Mouse (Mus musculus) midbrain, embryonic 11.5 days (tissue): ENCODE results near the gene Rprd1b. TPM values are rescaled to one million over a fixed set of nuclear protein-coding genes. Genes with fewer than 3 reads are reported as not detected.

Source experiments
- ATAC-seq: fragments of 200-750 bp; cut with Nextera tagmentation; 2 replicates; pipeline ENCODE4 v1.8.0; 2017; ENCODE audit warnings: moderate TSS enrichment, moderate library complexity; ENCODE audit not compliant: low FRiP score
- DNase-seq: peaks from one replicate; pipeline ENCODE4 v3.0.0; 2015; ENCODE audit warnings: low spot score; ENCODE audit errors: missing footprints
- H3K27ac ChIP-seq: fragments of 300-500 bp; sonication (generic); 2 replicates; pipeline ENCODE4 v1.5.1; 2014; ENCODE audit warnings: low read depth, low read length
- H3K27me3 ChIP-seq: fragments of 300-500 bp; sonication (generic); 2 replicates; pipeline ENCODE4 v1.6.1; 2014; ENCODE audit warnings: mild to moderate bottlenecking, low read length, moderate library complexity, mixed read lengths; ENCODE audit not compliant: control insufficient read depth, insufficient read depth
- H3K36me3 ChIP-seq: fragments of 300-500 bp; sonication (generic); 2 replicates; pipeline ENCODE4 v1.6.1; 2014; ENCODE audit warnings: mild to moderate bottlenecking, low read length, moderate library complexity, mixed read lengths; ENCODE audit not compliant: control insufficient read depth, insufficient read depth
- H3K4me1 ChIP-seq: fragments of 300-500 bp; sonication (generic); 2 replicates; pipeline ENCODE4 v1.6.1; 2014; ENCODE audit warnings: low read length; ENCODE audit not compliant: control insufficient read depth, insufficient read depth
- H3K4me2 ChIP-seq: fragments of 300-500 bp; sonication (generic); 2 replicates; pipeline ENCODE4 v1.6.1; 2014; ENCODE audit warnings: mild to moderate bottlenecking, moderate library complexity
- H3K4me3 ChIP-seq: fragments of 300-500 bp; sonication (generic); 2 replicates; pipeline ENCODE4 v1.5.1; 2014; ENCODE audit warnings: low read depth, low read length
- H3K9ac ChIP-seq: fragments of 300-500 bp; sonication (generic); 2 replicates; pipeline ENCODE4 v1.6.1; 2014; ENCODE audit warnings: low read length
- H3K9me3 ChIP-seq: fragments of 300-500 bp; sonication (generic); 2 replicates; pipeline ENCODE4 v1.6.1; 2016; ENCODE audit warnings: low read length; ENCODE audit not compliant: control insufficient read depth
- WGBS: fragments of 180-500 bp; shearing (Covaris S2); extraction: QIAGEN DNeasy Blood & Tissue Kit; methylation state at CpG from one replicate; pipeline ENCODE4 v1.1.7; 2014; 5-methylcytosine and 5-hydroxymethylcytosine counted together
- polyA plus RNA-seq: library from polyadenylated mRNA; unstranded; fragments of >200 nt; fragmentation: Nextera tagmentation; extraction: Ambion mirVana; gene quantifications from 2 replicates; pipeline ENCODE4 v1.2.1, GENCODE M21; 2014

The Rprd1b gene
- polyA plus RNA-seq, 1 experiment from 2014 or later = 64.9 TPM

DNA sequence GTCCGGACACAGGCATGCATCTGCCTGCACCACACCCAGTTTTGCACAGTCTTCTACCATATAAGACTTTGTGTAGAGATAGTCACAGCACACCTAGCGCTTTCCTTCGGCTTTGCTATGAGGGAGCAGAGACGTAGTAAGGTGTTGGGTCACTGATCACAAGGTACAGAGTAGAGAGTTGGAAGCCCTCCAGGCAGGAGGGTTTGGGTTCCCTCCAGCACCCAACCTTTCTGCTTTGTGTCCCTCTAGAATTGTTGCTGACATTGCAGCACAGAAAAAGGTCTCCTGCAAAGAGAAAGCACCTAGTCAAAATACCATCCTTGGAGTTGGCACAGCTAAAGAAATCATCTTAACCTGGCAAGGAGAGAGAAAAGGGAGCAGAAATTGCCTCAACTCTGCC, 35.8 kb upstream of the Rprd1b start:
- Histone ChIP-seq H3K9ac (no peak overlapping the region), H3K4me2 (no peak overlapping the region), H3K27me3 (no peaks in the 10 kb centered on the region), H3K9me3 (no peaks in the 10 kb centered on the region), H3K4me3 (no peak overlapping the region), H3K36me3 (0 out of 2 replicates have a peak, but pooled peaks cover 2% of the 10 kb centered on the region), H3K27ac (no peak overlapping the region), H3K4me1 (no peaks in the 10 kb centered on the region)
- ATAC-seq (no peak), DNase-seq (no peak)
- 94% methylated on average over 4 of the region's 4 CpGs for WGBS

DNA sequence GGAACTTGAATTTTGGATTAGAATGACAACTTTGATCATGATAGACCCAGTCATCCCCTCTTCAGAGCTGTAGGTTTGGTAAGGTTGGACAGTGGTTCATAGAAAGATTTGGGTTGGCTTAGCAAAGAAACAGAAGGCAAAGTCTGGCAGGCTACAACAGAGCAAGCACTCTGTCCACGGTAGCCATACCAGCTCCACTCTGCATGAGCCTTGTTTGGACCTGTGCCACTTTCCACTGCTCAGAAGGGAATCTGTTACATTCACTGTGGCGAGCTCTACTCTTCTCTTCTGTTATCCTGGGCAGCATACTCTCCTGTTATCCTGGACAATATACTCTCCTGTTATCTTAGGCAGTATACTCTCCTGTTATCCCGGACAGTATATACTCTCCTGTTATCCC, 29.5 kb upstream of the Rprd1b start:
- Histone ChIP-seq H3K4me2 (no peak overlapping the region), H3K4me1 (no peaks in the 10 kb centered on the region), H3K9me3 (no peaks in the 10 kb centered on the region), H3K4me3 (no peak overlapping the region), H3K27ac (no peak overlapping the region), H3K9ac (no peak overlapping the region), H3K27me3 (no peaks in the 10 kb centered on the region), H3K36me3 (no peaks in the 10 kb centered on the region)
- WGBS = 87% methylated on average over 3 of the region's 3 CpGs
- DNase-seq (no peak), ATAC-seq (no peak)

DNA sequence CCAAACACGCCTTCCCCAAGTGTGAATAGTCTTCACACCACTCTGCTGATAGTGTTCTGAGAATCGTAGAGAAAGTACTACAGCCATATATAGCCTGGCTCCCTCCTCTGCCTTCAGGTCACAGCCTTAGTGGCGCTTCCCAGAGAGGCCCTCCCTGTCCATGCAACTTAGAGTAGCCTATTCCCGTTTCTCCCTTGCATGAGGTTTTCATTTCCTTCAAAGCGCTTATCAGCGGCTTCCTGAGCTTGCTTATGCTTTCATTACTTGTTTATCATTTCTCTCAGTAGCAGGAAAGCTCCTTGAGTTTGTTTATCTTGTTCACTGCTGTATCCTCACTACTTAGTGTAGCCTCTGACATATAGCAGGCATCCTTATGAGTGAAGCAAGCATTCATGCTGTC, 23.7 kb upstream of the Rprd1b start:
- no peaks in the 10 kb centered on the region for H3K27me3 ChIP-seq
- H3K4me1 ChIP-seq = no peaks in the 10 kb centered on the region
- H3K36me3 ChIP-seq = peaks cover 7% of the 10 kb centered on the region; the same call in 1 of the 2 replicates
- no peak overlapping the region for H3K27ac ChIP-seq
- H3K9me3 ChIP-seq = no peaks in the 10 kb centered on the region
- no peak overlapping the region for H3K4me3 ChIP-seq
- 92% methylated on average over 6 of the region's 6 CpGs for WGBS
- no peak overlapping the region for H3K4me2 ChIP-seq
- H3K9ac ChIP-seq = no peak overlapping the region
- DNase-seq = no peak
- no peak for ATAC-seq

DNA sequence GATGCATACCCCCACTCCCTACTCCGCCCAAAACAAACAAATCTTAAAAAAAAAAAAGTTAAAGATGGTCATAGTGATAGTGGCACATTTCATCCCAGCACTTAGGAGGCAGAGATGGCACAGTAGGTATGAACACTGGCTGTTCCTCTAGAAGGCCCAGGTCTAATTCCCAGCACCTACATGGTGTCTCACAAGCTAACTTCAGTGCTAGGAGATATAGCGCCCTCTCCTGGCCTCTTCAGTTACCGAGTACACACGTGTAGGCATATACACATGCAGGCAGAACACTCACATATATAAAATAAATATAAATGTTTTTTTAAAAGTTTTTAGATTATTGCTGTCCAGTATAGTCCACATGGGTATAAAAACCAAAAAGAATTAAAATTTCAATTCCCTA, 22.7 kb upstream of the Rprd1b start:
- Histone ChIP-seq H3K4me3 (no peak overlapping the region), H3K4me1 (no peaks in the 10 kb centered on the region), H3K9ac (no peak overlapping the region), H3K4me2 (no peak overlapping the region), H3K9me3 (no peaks in the 10 kb centered on the region), H3K27ac (no peak overlapping the region), H3K36me3 (peaks cover 7% of the 10 kb centered on the region; the same call in 1 of the 2 replicates), H3K27me3 (no peaks in the 10 kb centered on the region)
- 93% methylated on average over 4 of the region's 4 CpGs for WGBS
- ATAC-seq (no peak), DNase-seq (no peak)

DNA sequence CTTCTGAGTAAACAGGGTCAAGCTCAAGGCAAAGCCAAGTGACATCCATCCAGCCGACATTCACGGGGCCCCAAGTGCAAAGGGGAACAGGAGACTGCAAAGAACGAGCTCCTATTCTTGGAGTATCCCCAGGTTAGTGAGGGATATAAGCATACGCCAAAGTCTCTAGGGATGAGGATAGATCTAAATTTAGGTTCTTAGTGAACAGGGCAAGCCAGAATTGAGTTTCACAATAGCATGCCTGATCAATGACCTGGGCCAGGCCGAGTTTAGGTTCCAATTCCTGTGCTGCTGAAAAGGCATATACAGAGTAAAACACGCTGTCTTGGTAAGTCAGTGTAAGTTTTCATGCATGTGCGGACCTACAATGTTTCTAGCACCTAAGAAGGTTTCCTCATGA, 18.9 kb upstream of the Rprd1b start:
- ATAC-seq = no peak
- peaks cover 7% of the 10 kb centered on the region; the same call in 1 of the 2 replicates for H3K36me3 ChIP-seq
- no peak overlapping the region for H3K9ac ChIP-seq
- H3K9me3 ChIP-seq = no peaks in the 10 kb centered on the region
- DNase-seq = no peak
- H3K27ac ChIP-seq = no peak overlapping the region
- no peak overlapping the region for H3K4me3 ChIP-seq
- H3K27me3 ChIP-seq = no peaks in the 10 kb centered on the region
- no peaks in the 10 kb centered on the region for H3K4me1 ChIP-seq
- H3K4me2 ChIP-seq = no peak overlapping the region
- 87% methylated on average over 7 of the region's 7 CpGs for WGBS

DNA sequence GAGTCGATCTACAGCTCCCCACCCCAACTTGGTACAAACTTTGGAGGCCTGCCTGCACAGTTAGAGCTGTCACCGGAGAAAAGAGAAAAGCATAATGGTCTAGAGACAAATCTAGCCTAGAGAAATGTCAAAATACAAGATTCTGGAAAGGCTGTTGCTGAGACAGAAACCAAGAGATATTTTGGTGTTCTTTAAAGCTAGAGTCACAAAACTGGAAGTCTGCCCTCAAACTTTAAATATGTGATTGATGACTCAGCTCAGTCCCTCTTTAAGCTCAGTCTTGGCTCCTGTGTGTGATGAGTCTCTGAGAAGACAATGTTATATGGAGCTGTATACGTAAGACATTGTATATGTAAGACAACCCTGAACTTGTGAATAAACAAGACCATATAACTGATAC, 15.7 kb upstream of the Rprd1b start:
- Histone ChIP-seq H3K4me1 (no peaks in the 10 kb centered on the region), H3K4me2 (no peak overlapping the region), H3K9me3 (no peaks in the 10 kb centered on the region), H3K9ac (no peak overlapping the region), H3K27ac (no peak overlapping the region), H3K27me3 (no peaks in the 10 kb centered on the region), H3K36me3 (peaks cover 7% of the 10 kb centered on the region; the same call in 1 of the 2 replicates), H3K4me3 (no peak overlapping the region)
- DNase-seq = no peak
- 95% methylated on average over 3 of the region's 3 CpGs for WGBS
- no peak for ATAC-seq

DNA sequence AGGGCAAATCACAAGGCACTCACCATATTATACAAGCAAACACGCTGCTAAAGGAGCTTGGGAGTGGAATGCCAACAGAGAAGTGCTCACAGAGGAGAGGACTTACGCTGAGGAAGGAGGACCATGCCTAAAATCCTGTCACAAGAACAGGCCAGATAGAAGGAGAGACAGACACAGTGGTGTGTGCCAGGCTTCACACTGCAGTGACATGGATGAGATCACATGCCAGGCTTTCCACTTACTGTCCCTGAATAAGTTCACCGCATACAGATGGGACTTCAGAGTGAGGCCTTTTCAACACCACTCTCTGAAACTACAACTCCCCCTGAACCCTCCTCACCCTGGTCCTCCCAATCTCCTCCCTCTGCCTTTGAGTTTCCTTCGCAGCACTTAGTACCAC, 11.0 kb upstream of the Rprd1b start:
- Histone ChIP-seq H3K36me3 (no peaks in the 10 kb centered on the region), H3K27me3 (no peaks in the 10 kb centered on the region), H3K9me3 (no peaks in the 10 kb centered on the region), H3K27ac (no peak overlapping the region), H3K4me2 (no peak overlapping the region), H3K4me3 (no peak overlapping the region), H3K9ac (no peak overlapping the region), H3K4me1 (no peaks in the 10 kb centered on the region)
- ATAC-seq = no peak
- 93% methylated on average over 4 of the region's 4 CpGs for WGBS
- DNase-seq = no peak

DNA sequence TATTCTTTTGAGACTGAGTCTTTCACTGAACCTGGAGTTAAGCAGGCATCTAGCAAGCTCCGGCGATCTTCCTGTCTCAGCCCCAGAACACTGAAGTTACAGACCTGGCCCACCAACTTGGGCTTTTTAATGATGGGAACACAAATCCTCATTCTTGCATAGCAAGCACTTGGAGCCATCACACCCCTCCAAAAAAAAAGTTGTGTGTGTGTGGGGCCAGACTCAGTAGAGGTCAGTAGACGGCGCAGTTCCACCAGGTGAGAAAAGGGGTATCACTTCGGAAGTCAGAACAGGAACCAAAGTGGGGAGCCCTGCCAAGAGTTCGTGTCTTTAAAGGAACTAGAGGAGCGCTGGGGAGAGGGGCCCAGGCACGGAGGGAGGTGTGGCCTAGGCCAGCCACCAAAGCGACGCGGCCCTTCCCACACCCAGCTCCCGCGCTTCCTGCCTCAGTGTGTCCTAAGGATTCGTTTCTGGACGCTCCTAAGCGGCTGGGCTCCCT, 393 bp upstream of the Rprd1b start:
- H3K4me2 ChIP-seq = peak overlapping the region; percentile 67
- DNase-seq = peak; percentile 88
- peak overlapping the region; percentile 85 for H3K27ac ChIP-seq
- 3% methylated on average over 16 of the region's 16 CpGs for WGBS
- peak overlapping the region; percentile 62 for H3K4me3 ChIP-seq
- no peak; the same call in 1 of the 2 replicates for ATAC-seq
- peaks cover 26% of the 10 kb centered on the region for H3K4me1 ChIP-seq
- H3K9ac ChIP-seq = peak overlapping the region; percentile 77
- no peaks in the 10 kb centered on the region for H3K36me3 ChIP-seq
- no peaks in the 10 kb centered on the region for H3K27me3 ChIP-seq
- no peaks in the 10 kb centered on the region for H3K9me3 ChIP-seq

DNA sequence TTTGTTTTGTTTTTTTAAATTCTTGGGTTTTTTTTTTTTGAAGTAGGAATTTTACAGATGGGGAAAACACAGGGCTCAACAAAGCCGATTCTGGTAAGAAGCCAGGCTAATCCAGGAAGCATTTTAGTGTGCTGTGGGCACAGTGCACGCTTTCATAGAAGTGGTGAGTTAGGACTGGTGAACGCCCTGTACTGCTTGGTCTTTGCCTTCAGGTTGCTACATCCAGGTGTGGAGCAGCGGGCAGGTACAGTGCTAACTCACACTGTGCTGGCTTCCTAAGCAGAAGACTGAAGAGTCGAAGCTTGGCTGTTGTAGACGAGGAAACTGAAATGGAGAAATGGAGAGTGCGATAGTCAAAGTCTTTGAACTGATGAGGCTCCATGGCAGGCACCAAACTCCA, 1.7 kb downstream of the Rprd1b start:
- peak overlapping the region; percentile 62 for H3K4me3 ChIP-seq
- ATAC-seq (no peak), DNase-seq (no peak)
- H3K36me3 ChIP-seq = no peaks in the 10 kb centered on the region
- H3K27me3 ChIP-seq = no peaks in the 10 kb centered on the region
- H3K27ac ChIP-seq = no peak overlapping the region
- peak overlapping the region; percentile 67 for H3K4me2 ChIP-seq
- H3K9ac ChIP-seq = peak overlapping the region; percentile 77; the same call in 1 of the 2 replicates
- H3K4me1 ChIP-seq = peaks cover 26% of the 10 kb centered on the region
- 86% methylated on average over 7 of the region's 7 CpGs for WGBS
- H3K9me3 ChIP-seq = no peaks in the 10 kb centered on the region
